Mouse (Mus musculus): ENCODE measurements around the gene Gm19426. TPM values are rescaled to one million over a fixed set of nuclear protein-coding genes. Genes with fewer than 3 reads are reported as not detected.

Gene Gm19426
- polyA plus RNA-seq, 1 experiment from 2014 or later, result 6.9 TPM

GRCm38 (mm10) chr2:84761840-84762239, 18.4 kb upstream of the Gm19426 start:
- H3K9ac ChIP-seq (ENCODE audit: low read depth, low read length), result no peak overlapping the region
- no peaks in the 10 kb centered on the region for H3K36me3 ChIP-seq (ENCODE audit: control insufficient read depth, insufficient read depth, low read length)
- H3K9me3 ChIP-seq (replicated peaks; ENCODE audit: control insufficient read depth, low read length), result no peaks in the 10 kb centered on the region
- H3K4me2 ChIP-seq, result no peak overlapping the region
- H3K27ac ChIP-seq (ENCODE audit: low read depth, low read length), result no peak overlapping the region
- no peak overlapping the region for H3K4me3 ChIP-seq (ENCODE audit: low read depth, low read length)
- 87% methylated on average over 1 of the region's 1 CpGs for WGBS (ENCODE audit: insufficient replicate concordance)
- H3K27me3 ChIP-seq (ENCODE audit: control insufficient read depth, insufficient read depth, low read length), result no peaks in the 10 kb centered on the region
- ATAC-seq (replicated peaks; ENCODE audit: insufficient number of reproducible peaks, low FRiP score, low TSS enrichment), result no peak
- H3K4me1 ChIP-seq (ENCODE audit: control insufficient read depth, insufficient read depth, low read length), result no peaks in the 10 kb centered on the region

- H3K4me1 ChIP-seq (ENCODE audit: control insufficient read depth, insufficient read depth, low read length), result no peaks in the 10 kb centered on the region
- no peaks in the 10 kb centered on the region for H3K27me3 ChIP-seq (ENCODE audit: control insufficient read depth, insufficient read depth, low read length)
- H3K9me3 ChIP-seq (replicated peaks; ENCODE audit: control insufficient read depth, low read length), result no peaks in the 10 kb centered on the region
- no peak overlapping the region for H3K27ac ChIP-seq (ENCODE audit: low read depth, low read length)
- ATAC-seq (replicated peaks; ENCODE audit: insufficient number of reproducible peaks, low FRiP score, low TSS enrichment), result no peak
- WGBS (ENCODE audit: insufficient replicate concordance), result 77% methylated on average over 3 of the region's 3 CpGs
- no peak overlapping the region for H3K9ac ChIP-seq (ENCODE audit: low read depth, low read length)
- no peak overlapping the region for H3K4me3 ChIP-seq (ENCODE audit: low read depth, low read length)
- H3K36me3 ChIP-seq (ENCODE audit: control insufficient read depth, insufficient read depth, low read length), result no peaks in the 10 kb centered on the region
- H3K4me2 ChIP-seq, result no peak overlapping the region
Observed at GRCm38 (mm10) chr2:84761309-84761708, 17.9 kb upstream of the Gm19426 start.

- no peaks in the 10 kb centered on the region for H3K4me1 ChIP-seq (ENCODE audit: control insufficient read depth, insufficient read depth, low read length)
- WGBS (ENCODE audit: insufficient replicate concordance), result 60% methylated on average over 8 of the region's 8 CpGs
- H3K4me2 ChIP-seq, result no peak overlapping the region
- H3K9ac ChIP-seq (ENCODE audit: low read depth, low read length), result no peak overlapping the region
- H3K27ac ChIP-seq (ENCODE audit: low read depth, low read length), result no peak overlapping the region
- no peaks in the 10 kb centered on the region for H3K9me3 ChIP-seq (replicated peaks; ENCODE audit: control insufficient read depth, low read length)
- no peaks in the 10 kb centered on the region for H3K27me3 ChIP-seq (ENCODE audit: control insufficient read depth, insufficient read depth, low read length)
- H3K36me3 ChIP-seq (ENCODE audit: control insufficient read depth, insufficient read depth, low read length), result no peaks in the 10 kb centered on the region
- ATAC-seq (replicated peaks; ENCODE audit: insufficient number of reproducible peaks, low FRiP score, low TSS enrichment), result no peak
- no peak overlapping the region for H3K4me3 ChIP-seq (ENCODE audit: low read depth, low read length)
Observed at GRCm38 (mm10) chr2:84760777-84761176, 17.3 kb upstream of the Gm19426 start.

- no peak overlapping the region for H3K27ac ChIP-seq (ENCODE audit: low read depth, low read length)
- no peak overlapping the region for H3K4me2 ChIP-seq
- H3K9me3 ChIP-seq (replicated peaks; ENCODE audit: control insufficient read depth, low read length), result no peaks in the 10 kb centered on the region
- H3K4me1 ChIP-seq (ENCODE audit: control insufficient read depth, insufficient read depth, low read length), result no peaks in the 10 kb centered on the region
- no peak for ATAC-seq (replicated peaks; ENCODE audit: insufficient number of reproducible peaks, low FRiP score, low TSS enrichment)
- 2% methylated on average over 2 of the region's 2 CpGs for WGBS (ENCODE audit: insufficient replicate concordance)
- no peak overlapping the region for H3K9ac ChIP-seq (ENCODE audit: low read depth, low read length)
- no peaks in the 10 kb centered on the region for H3K27me3 ChIP-seq (ENCODE audit: control insufficient read depth, insufficient read depth, low read length)
- H3K36me3 ChIP-seq (ENCODE audit: control insufficient read depth, insufficient read depth, low read length), result no peaks in the 10 kb centered on the region
- H3K4me3 ChIP-seq (ENCODE audit: low read depth, low read length), result no peak overlapping the region
Observed at GRCm38 (mm10) chr2:84758542-84759127, 15.2 kb upstream of the Gm19426 start.

- Histone ChIP-seq H3K4me3 (ENCODE audit: low read depth, low read length) (no peak overlapping the region), H3K9me3 (replicated peaks; ENCODE audit: control insufficient read depth, low read length) (no peaks in the 10 kb centered on the region), H3K27me3 (ENCODE audit: control insufficient read depth, insufficient read depth, low read length) (no peaks in the 10 kb centered on the region), H3K4me2 (no peak overlapping the region), H3K4me1 (ENCODE audit: control insufficient read depth, insufficient read depth, low read length) (no peaks in the 10 kb centered on the region), H3K36me3 (ENCODE audit: control insufficient read depth, insufficient read depth, low read length) (no peaks in the 10 kb centered on the region), H3K9ac (ENCODE audit: low read depth, low read length) (no peak overlapping the region), H3K27ac (ENCODE audit: low read depth, low read length) (no peak overlapping the region)
- ATAC-seq (replicated peaks; ENCODE audit: insufficient number of reproducible peaks, low FRiP score, low TSS enrichment), result no peak
- 52% methylated on average over 7 of the region's 7 CpGs for WGBS (ENCODE audit: insufficient replicate concordance)
Observed at GRCm38 (mm10) chr2:84757026-84757682, 13.7 kb upstream of the Gm19426 start.

GRCm38 (mm10) chr2:84756245-84756644, 12.8 kb upstream of the Gm19426 start:
- Histone ChIP-seq H3K27ac (ENCODE audit: low read depth, low read length) (no peak overlapping the region), H3K36me3 (ENCODE audit: control insufficient read depth, insufficient read depth, low read length) (no peaks in the 10 kb centered on the region), H3K9ac (ENCODE audit: low read depth, low read length) (no peak overlapping the region), H3K4me2 (no peak overlapping the region), H3K4me1 (ENCODE audit: control insufficient read depth, insufficient read depth, low read length) (no peaks in the 10 kb centered on the region), H3K27me3 (ENCODE audit: control insufficient read depth, insufficient read depth, low read length) (no peaks in the 10 kb centered on the region), H3K9me3 (replicated peaks; ENCODE audit: control insufficient read depth, low read length) (no peaks in the 10 kb centered on the region), H3K4me3 (ENCODE audit: low read depth, low read length) (no peak overlapping the region)
- WGBS (ENCODE audit: insufficient replicate concordance), result 68% methylated on average over 5 of the region's 5 CpGs
- no peak for ATAC-seq (replicated peaks; ENCODE audit: insufficient number of reproducible peaks, low FRiP score, low TSS enrichment)

- Histone ChIP-seq H3K4me1 (ENCODE audit: control insufficient read depth, insufficient read depth, low read length) (no peaks in the 10 kb centered on the region; the same call in 1 of the 2 replicates), H3K27me3 (ENCODE audit: control insufficient read depth, insufficient read depth, low read length) (no peaks in the 10 kb centered on the region), H3K4me2 (no peak overlapping the region), H3K36me3 (ENCODE audit: control insufficient read depth, insufficient read depth, low read length) (no peaks in the 10 kb centered on the region), H3K27ac (ENCODE audit: low read depth, low read length) (no peak overlapping the region), H3K9ac (ENCODE audit: low read depth, low read length) (no peak overlapping the region), H3K4me3 (ENCODE audit: low read depth, low read length) (no peak overlapping the region), H3K9me3 (replicated peaks; ENCODE audit: control insufficient read depth, low read length) (no peaks in the 10 kb centered on the region)
- WGBS (ENCODE audit: insufficient replicate concordance), result 69% methylated on average over 6 of the region's 6 CpGs
- no peak for ATAC-seq (replicated peaks; ENCODE audit: insufficient number of reproducible peaks, low FRiP score, low TSS enrichment)
Observed at GRCm38 (mm10) chr2:84750115-84750514, 6.7 kb upstream of the Gm19426 start.

GRCm38 (mm10) chr2:84744126-84744525, 671 bp upstream of the Gm19426 start:
- Histone ChIP-seq H3K27ac (ENCODE audit: low read depth, low read length) (peak overlapping the region; percentile 96), H3K9me3 (replicated peaks; ENCODE audit: control insufficient read depth, low read length) (no peaks in the 10 kb centered on the region), H3K27me3 (ENCODE audit: control insufficient read depth, insufficient read depth, low read length) (no peaks in the 10 kb centered on the region), H3K4me2 (peak overlapping the region; percentile 93), H3K9ac (ENCODE audit: low read depth, low read length) (peak overlapping the region; percentile 97), H3K4me1 (ENCODE audit: control insufficient read depth, insufficient read depth, low read length) (peaks cover 38% of the 10 kb centered on the region), H3K36me3 (ENCODE audit: control insufficient read depth, insufficient read depth, low read length) (no peaks in the 10 kb centered on the region; the same call in 1 of the 2 replicates), H3K4me3 (ENCODE audit: low read depth, low read length) (peak overlapping the region; percentile 73)
- peak; percentile 32; the same call in 1 of the 2 replicates for ATAC-seq (replicated peaks; ENCODE audit: insufficient number of reproducible peaks, low FRiP score, low TSS enrichment)
- WGBS (ENCODE audit: insufficient replicate concordance), result under 1% methylated on average over 10 of the region's 10 CpGs
